Mouse (Mus musculus): ENCODE results near the gene Cdc42ep2. TPM values are rescaled to one million over a fixed set of nuclear protein-coding genes. Genes with fewer than 3 reads are reported as not detected.

Gene Cdc42ep2
- polyA plus RNA-seq, 1 experiment from 2014 or later: 15.5 TPM

- no peak for ATAC-seq (replicated peaks; ENCODE audit: low FRiP score)
- peaks cover 4% of the 10 kb centered on the region; the same call in 1 of the 2 replicates for H3K27me3 ChIP-seq
- H3K36me3 ChIP-seq: peaks cover 8% of the 10 kb centered on the region; the same call in 1 of the 2 replicates
- H3K9ac ChIP-seq: 0 out of 2 replicates have a peak overlapping the region, but pooled peaks have one; percentile 8
- peak overlapping the region; percentile 87 for H3K27ac ChIP-seq
- H3K4me1 ChIP-seq: peaks cover 75% of the 10 kb centered on the region
- H3K9me3 ChIP-seq (replicated peaks): no peaks in the 10 kb centered on the region
- H3K4me3 ChIP-seq (replicated peaks): peak overlapping the region; percentile 53
- 24% methylated on average over 11 of the region's 11 CpGs for WGBS
- peak overlapping the region; percentile 74 for H3K4me2 ChIP-seq
Observed at GRCm38 (mm10) chr19:5925311-5925855, 767 bp upstream of the Cdc42ep2 start.

DNA sequence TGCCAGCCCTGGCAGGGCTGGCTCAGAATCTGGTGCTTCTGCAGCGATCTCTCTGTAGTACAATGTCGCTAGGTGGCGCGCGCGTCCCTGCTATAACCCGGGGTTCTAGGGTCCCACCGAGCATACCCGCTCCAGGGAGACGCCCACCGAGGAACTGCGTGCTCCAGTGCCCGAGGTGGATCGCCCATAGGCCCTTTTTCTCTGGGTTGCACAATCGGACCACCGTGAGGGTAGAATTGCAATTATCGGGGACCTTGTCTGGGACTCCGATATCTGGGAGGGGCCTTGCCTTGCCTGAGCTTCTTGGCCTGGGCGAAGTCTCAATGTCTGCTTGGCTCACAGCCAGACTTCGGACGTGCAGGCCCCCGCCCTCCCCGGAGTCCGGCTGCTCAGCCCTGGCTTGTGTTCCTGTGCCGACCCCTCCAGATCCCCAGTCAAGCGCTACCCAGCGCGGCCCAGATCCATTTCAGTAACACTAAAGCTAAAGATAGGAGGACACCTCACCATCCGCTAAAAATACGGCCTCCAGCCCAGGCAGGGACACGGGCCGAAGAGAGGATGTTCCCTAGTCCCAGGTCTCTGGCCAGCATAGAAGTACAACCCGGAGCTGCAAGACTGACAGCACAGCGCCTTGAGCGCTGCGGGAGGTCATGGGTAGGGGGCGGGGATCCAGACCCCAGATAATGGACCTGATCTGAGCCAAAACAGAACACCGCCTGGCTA is 465 bp downstream of the Cdc42ep2 start:
- ATAC-seq (replicated peaks; ENCODE audit: low FRiP score): peak; percentile 68
- WGBS: under 1% methylated on average over 38 of the region's 38 CpGs
- H3K27ac ChIP-seq: peak overlapping the region; percentile 87
- no peaks in the 10 kb centered on the region for H3K9me3 ChIP-seq (replicated peaks)
- H3K27me3 ChIP-seq: peaks cover 4% of the 10 kb centered on the region; the same call in 1 of the 2 replicates
- peak overlapping the region; percentile 52 for H3K9ac ChIP-seq
- peaks cover 62% of the 10 kb centered on the region for H3K4me1 ChIP-seq
- peak overlapping the region; percentile 74 for H3K4me2 ChIP-seq
- H3K36me3 ChIP-seq: peaks cover 15% of the 10 kb centered on the region; the same call in 1 of the 2 replicates
- H3K4me3 ChIP-seq (replicated peaks): peak overlapping the region; percentile 53

DNA sequence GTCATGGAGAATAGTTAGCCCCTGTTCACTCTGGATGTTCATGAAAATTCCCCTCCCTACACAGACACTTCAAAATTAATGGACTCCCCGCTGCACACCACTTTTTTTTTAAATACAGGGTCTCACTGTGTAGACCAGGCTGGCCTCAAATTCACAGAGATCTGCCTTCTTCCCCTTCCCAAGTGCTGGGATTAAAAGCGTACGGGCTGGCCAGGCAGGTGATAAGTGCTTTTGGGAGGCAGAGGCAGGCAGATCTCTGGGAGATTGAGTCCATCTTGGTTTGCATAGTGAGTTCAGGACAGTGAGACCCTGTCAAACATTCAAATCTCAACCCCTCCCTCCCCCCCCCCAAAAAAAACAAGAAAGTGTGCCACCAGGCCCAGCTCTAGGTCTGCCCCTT is 1.7 kb downstream of the Cdc42ep2 start:
- Histone ChIP-seq H3K4me1 (peaks cover 50% of the 10 kb centered on the region), H3K27me3 (peaks cover 4% of the 10 kb centered on the region; the same call in 1 of the 2 replicates), H3K4me3 (replicated peaks) (peak overlapping the region; percentile 53), H3K9ac (0 out of 2 replicates have a peak overlapping the region, but pooled peaks have one; percentile 14), H3K27ac (peak overlapping the region; percentile 34), H3K36me3 (peaks cover 27% of the 10 kb centered on the region), H3K9me3 (replicated peaks) (no peaks in the 10 kb centered on the region), H3K4me2 (peak overlapping the region; percentile 74)
- 97% methylated on average over 3 of the region's 3 CpGs for WGBS
- ATAC-seq (replicated peaks; ENCODE audit: low FRiP score): no peak

DNA sequence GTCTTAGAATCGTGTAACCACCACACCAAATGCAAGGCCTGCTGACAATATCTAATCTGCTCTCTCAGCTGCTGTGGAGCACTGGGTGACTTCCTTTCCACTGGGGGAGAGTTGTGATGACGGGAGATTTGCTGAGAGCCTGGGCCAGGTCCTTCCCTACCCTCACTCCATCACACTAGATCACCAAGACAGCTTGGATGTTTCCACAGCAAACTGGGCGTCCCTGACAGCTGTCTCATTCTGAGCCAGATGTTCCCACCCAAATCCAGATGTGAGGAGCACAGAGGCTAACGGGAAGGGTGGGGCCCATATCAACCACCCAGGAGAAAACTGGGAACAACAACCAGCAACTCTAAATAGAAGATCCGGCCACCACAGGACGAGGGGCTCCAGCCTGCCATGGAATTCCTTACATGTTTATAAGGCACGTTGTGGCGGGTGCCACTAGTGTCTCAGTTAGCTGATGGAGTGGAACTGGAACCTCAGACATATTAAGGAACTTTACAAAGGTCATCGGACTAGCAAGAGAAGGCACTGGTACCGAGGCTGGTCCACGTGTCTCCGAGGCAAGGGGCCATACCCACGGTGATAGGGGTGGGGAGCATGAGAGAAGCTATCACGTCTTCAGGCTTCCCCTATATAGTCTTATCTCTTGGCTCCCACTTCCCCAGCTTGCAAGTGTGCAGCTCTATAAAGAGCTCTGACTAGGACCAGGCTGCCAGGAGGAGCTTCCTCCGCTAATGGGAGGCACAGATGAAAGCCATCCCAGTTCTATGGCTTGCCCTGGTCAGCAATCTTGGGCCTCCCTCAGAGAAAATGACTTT is 2.3 kb downstream of the Cdc42ep2 start:
- WGBS: 66% methylated on average over 15 of the region's 15 CpGs
- H3K27ac ChIP-seq: peak overlapping the region; percentile 56
- H3K9me3 ChIP-seq (replicated peaks): no peaks in the 10 kb centered on the region
- 0 out of 2 replicates have a peak overlapping the region, but pooled peaks have one; percentile 21 for H3K9ac ChIP-seq
- H3K4me1 ChIP-seq: peaks cover 46% of the 10 kb centered on the region
- ATAC-seq (replicated peaks; ENCODE audit: low FRiP score): no peak
- H3K4me2 ChIP-seq: peak overlapping the region; percentile 74
- H3K36me3 ChIP-seq: peaks cover 33% of the 10 kb centered on the region
- peaks cover 4% of the 10 kb centered on the region; the same call in 1 of the 2 replicates for H3K27me3 ChIP-seq
- peak overlapping the region; percentile 53 for H3K4me3 ChIP-seq (replicated peaks)

DNA sequence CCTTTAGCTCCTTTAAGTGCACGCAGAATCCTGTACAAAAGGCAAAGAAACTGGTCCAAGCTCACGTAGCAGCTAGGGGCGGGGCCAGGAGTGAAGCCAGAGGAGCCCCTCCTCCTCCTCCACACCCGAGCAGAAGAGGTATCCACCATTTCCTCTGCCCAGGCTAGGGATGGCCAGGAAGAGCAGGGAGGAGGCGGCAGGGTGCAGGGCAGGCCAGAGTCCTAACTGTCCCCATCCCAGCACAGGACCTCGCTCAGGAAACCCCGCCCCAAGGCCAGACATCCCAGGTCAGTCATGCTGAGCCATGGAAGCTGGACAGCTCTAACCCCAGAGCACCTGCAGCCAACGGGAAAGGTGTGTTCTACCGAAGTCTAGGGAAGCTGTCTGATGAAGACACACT is 2.9 kb downstream of the Cdc42ep2 start:
- Histone ChIP-seq H3K27ac (peak overlapping the region; percentile 56), H3K9ac (0 out of 2 replicates have a peak overlapping the region, but pooled peaks have one; percentile 21), H3K4me3 (replicated peaks) (peak overlapping the region; percentile 53), H3K4me1 (peaks cover 41% of the 10 kb centered on the region), H3K36me3 (peaks cover 39% of the 10 kb centered on the region), H3K9me3 (replicated peaks) (no peaks in the 10 kb centered on the region), H3K27me3 (peaks cover 4% of the 10 kb centered on the region; the same call in 1 of the 2 replicates), H3K4me2 (peak overlapping the region; percentile 74)
- 14% methylated on average over 9 of the region's 9 CpGs for WGBS
- ATAC-seq (replicated peaks; ENCODE audit: low FRiP score): 0 out of 2 replicates have a peak, but pooled peaks have one; percentile 19

DNA sequence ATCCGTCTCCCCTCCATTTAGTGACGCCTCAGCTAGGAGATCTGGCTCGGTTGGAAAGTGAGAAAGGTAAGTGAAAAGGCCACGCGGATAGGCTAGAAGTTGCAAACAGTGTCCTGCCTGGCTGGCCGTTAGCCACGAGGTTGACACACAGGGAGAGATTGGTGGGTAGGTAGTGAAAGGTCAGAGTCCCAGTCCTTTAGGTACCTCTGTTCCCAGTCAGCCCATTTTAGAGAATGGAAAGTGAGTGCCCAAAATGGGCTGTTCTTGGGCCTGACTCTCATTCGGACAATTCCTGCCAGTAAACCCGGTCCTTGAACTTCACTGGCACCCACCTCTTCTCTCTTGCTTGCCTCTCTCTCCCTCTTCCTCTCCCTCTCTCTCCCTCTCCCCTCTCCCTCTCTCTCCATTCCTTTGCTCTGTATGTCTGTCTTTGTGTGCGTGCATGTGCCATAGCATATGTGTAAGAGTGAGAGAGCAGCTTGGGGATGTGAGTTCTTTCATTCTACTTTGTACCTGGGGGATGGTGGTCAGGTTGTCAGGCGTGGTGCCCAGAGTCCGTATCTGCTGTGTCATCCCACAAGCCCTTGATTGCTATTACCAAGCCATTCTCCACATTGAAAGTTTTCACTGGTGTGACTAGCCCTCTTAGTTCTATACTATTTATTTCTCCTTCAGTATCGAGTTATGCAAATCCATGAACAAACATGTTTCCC is 11.5 kb downstream of the Cdc42ep2 start, which contains the start of gene Dpf2:
Gene Dpf2, minus strand, starts transcription at position 4 of the 713 bp plus-strand sequence.
- 18% methylated on average over 13 of the region's 13 CpGs for WGBS
- peak; percentile 63; the same call in 1 of the 2 replicates for ATAC-seq (replicated peaks; ENCODE audit: low FRiP score)

GRCm38 (mm10) chr19:5912103-5913006 is 12.3 kb downstream of the Cdc42ep2 start:
- Histone ChIP-seq H3K4me3 (replicated peaks) (peak overlapping the region; percentile 98), H3K27ac (peak overlapping the region; percentile 94), H3K4me2 (peak overlapping the region; percentile 71), H3K36me3 (peaks cover 32% of the 10 kb centered on the region), H3K4me1 (peaks cover 32% of the 10 kb centered on the region), H3K27me3 (no peaks in the 10 kb centered on the region), H3K9me3 (replicated peaks) (no peaks in the 10 kb centered on the region), H3K9ac (peak overlapping the region; percentile 97)
- under 1% methylated on average over 59 of the region's 59 CpGs for WGBS
- peak; percentile 95 for ATAC-seq (replicated peaks; ENCODE audit: low FRiP score)

More for the DNA sequence above, 11.5 kb downstream of the Cdc42ep2 start, which contains the start of gene Dpf2:
- Histone ChIP-seq H3K9ac (peak within 1 kb of the TSS; percentile 97), H3K27ac (peak within 1 kb of the TSS; percentile 94), H3K4me3 (replicated peaks) (peak within 1 kb of the TSS; percentile 98), H3K9me3 (replicated peaks) (no peaks in the 10 kb centered on the region), H3K4me1 (peaks cover 32% of the 10 kb centered on the region), H3K27me3 (no peaks in the 10 kb centered on the region), H3K36me3 (peaks cover 36% of the 10 kb centered on the region), H3K4me2 (peak within 1 kb of the TSS; percentile 71)

DNA sequence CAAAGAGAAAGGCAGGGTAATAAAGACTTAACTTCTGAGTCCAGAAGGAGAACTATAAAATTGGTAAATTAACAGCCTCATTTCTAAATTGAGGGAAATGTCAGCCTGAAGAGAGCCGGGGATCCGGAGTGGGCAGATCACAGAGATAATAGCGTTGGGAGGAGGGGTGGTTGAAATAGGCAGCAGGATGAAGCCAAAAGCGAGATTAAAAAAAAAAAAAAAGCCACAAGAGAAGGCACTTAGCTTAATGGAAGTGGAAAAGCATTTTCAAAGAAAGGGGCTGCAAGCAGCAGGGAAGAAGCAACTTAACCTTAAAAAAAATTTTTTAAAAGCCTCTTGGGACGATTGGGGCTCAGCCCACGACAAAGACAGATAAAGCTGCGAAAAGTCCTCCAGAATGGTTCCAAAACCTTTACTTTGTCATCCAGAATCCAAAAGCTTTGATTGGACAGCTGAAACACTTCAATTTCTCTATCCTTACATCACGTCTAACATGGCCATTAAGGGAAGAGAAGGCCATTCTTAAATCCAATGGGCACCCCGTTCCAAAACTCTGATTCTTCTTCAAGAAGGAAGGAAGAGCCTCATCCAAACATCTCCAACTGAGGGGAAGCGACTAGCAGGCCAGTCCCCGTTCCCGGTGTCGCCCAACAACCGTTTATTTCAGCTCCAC is 13.1 kb downstream of the Cdc42ep2 start:
- H3K36me3 ChIP-seq: peaks cover 32% of the 10 kb centered on the region
- no peaks in the 10 kb centered on the region for H3K9me3 ChIP-seq (replicated peaks)
- H3K27me3 ChIP-seq: no peaks in the 10 kb centered on the region
- peak overlapping the region; percentile 98 for H3K4me3 ChIP-seq (replicated peaks)
- peak overlapping the region; percentile 71 for H3K4me2 ChIP-seq
- peak overlapping the region; percentile 94 for H3K27ac ChIP-seq
- peaks cover 32% of the 10 kb centered on the region for H3K4me1 ChIP-seq
- peak overlapping the region; percentile 97 for H3K9ac ChIP-seq
- WGBS: 3% methylated on average over 14 of the region's 14 CpGs
- no peak for ATAC-seq (replicated peaks; ENCODE audit: low FRiP score)

- Histone ChIP-seq H3K4me1 (peaks cover 32% of the 10 kb centered on the region), H3K27me3 (no peaks in the 10 kb centered on the region), H3K9me3 (replicated peaks) (no peaks in the 10 kb centered on the region), H3K4me3 (replicated peaks) (peak overlapping the region; percentile 98; the same call in 1 of the 2 replicates), H3K36me3 (peaks cover 34% of the 10 kb centered on the region), H3K27ac (peak overlapping the region; percentile 59; the same call in 1 of the 2 replicates), H3K4me2 (peak overlapping the region; percentile 71), H3K9ac (no peak overlapping the region)
- WGBS: 48% methylated on average over 6 of the region's 6 CpGs
- ATAC-seq (replicated peaks; ENCODE audit: low FRiP score): no peak
Observed at GRCm38 (mm10) chr19:5910221-5910620, 14.4 kb downstream of the Cdc42ep2 start.

DNA sequence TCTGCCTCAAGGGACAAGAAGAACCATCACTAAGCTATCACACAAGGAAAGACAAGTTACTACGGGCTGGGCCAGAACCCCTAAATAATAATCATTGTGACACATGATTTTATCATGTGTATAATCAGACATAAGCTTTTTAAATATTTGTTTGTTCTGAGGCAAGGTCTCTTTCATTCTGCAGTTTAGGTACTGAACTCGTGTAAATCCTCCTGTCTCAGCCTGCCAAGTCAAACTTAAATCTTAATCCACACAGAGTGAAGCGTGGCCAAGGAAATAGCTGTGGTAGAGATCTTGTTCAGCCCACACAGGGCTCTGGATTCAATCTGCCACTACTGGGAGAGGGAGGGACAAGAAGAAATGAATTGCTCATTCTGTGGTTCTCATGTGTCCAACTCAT is 17.3 kb downstream of the Cdc42ep2 start:
- no peak overlapping the region for H3K27ac ChIP-seq
- no peak overlapping the region for H3K9ac ChIP-seq
- no peaks in the 10 kb centered on the region for H3K9me3 ChIP-seq (replicated peaks)
- H3K36me3 ChIP-seq: peaks cover 58% of the 10 kb centered on the region
- H3K4me1 ChIP-seq: peaks cover 21% of the 10 kb centered on the region
- H3K4me2 ChIP-seq: no peak overlapping the region
- ATAC-seq (replicated peaks; ENCODE audit: low FRiP score): no peak
- no peaks in the 10 kb centered on the region for H3K27me3 ChIP-seq
- H3K4me3 ChIP-seq (replicated peaks): no peak overlapping the region
- 86% methylated on average over 3 of the region's 3 CpGs for WGBS
